Mouse (Mus musculus): ENCODE data around the gene Gm382. TPM values are rescaled to one million over a fixed set of nuclear protein-coding genes. Genes with fewer than 3 reads are reported as not detected.

Gm382 gene
- not detected in 2 replicates for polyA plus RNA-seq (2012; ENCODE audit: insufficient read depth, low replicate concordance)

GRCm38 (mm10) chrX:127039672-127040071 lies at the start of gene Gm382:
Gene Gm382 (plus strand): TSS chrX:127039972.
- Histone ChIP-seq H3K4me3 (replicated peaks) (no peak within 1 kb of the TSS), H3K4me1 (no peaks in the 10 kb centered on the region), H3K36me3 (replicated peaks; ENCODE audit: low read length) (no peaks in the 10 kb centered on the region), H3K27me3 (replicated peaks) (no peaks in the 10 kb centered on the region), H3K9me3 (no peaks in the 10 kb centered on the region)
- no peak for TF ChIP-seq FLI1 (IDR thresholded peaks at IDR 0.05; ENCODE audit: low read length)
- no peak for TF ChIP-seq GATA1 (IDR thresholded peaks at IDR 0.05; ENCODE audit: borderline replicate concordance, low read length)

GRCm38 (mm10) chrX:127070179-127070578 lies 30.4 kb downstream of the Gm382 start:
- no peaks in the 10 kb centered on the region for H3K36me3 ChIP-seq (replicated peaks; ENCODE audit: low read length)
- peaks cover 5% of the 10 kb centered on the region; the same call in 1 of the 2 replicates for H3K9me3 ChIP-seq
- TF ChIP-seq GATA1 (IDR thresholded peaks at IDR 0.05; ENCODE audit: borderline replicate concordance, low read length): no peak
- TF ChIP-seq FLI1 (IDR thresholded peaks at IDR 0.05; ENCODE audit: low read length): no peak
- H3K27me3 ChIP-seq (replicated peaks): no peaks in the 10 kb centered on the region
- no peak overlapping the region for H3K4me3 ChIP-seq (replicated peaks)
- H3K4me1 ChIP-seq: no peaks in the 10 kb centered on the region

- H3K4me1 ChIP-seq: no peaks in the 10 kb centered on the region
- H3K27me3 ChIP-seq (replicated peaks): no peaks in the 10 kb centered on the region
- no peak overlapping the region for H3K4me3 ChIP-seq (replicated peaks)
- TF ChIP-seq GATA1 (IDR thresholded peaks at IDR 0.05; ENCODE audit: borderline replicate concordance, low read length) (no peak), FLI1 (IDR thresholded peaks at IDR 0.05; ENCODE audit: low read length) (no peak)
- H3K9me3 ChIP-seq: no peaks in the 10 kb centered on the region
- no peaks in the 10 kb centered on the region for H3K36me3 ChIP-seq (replicated peaks; ENCODE audit: low read length)
These were observed 51.5 kb downstream of the Gm382 start for GRCm38 (mm10) chrX:127091282-127091681.

GRCm38 (mm10) chrX:127093036-127093435 lies 53.3 kb downstream of the Gm382 start:
- no peaks in the 10 kb centered on the region for H3K36me3 ChIP-seq (replicated peaks; ENCODE audit: low read length)
- no peaks in the 10 kb centered on the region for H3K27me3 ChIP-seq (replicated peaks)
- H3K9me3 ChIP-seq: peaks cover 6% of the 10 kb centered on the region
- no peaks in the 10 kb centered on the region for H3K4me1 ChIP-seq
- no peak overlapping the region for H3K4me3 ChIP-seq (replicated peaks)
- no peak for TF ChIP-seq FLI1 (IDR thresholded peaks at IDR 0.05; ENCODE audit: low read length)
- TF ChIP-seq GATA1 (IDR thresholded peaks at IDR 0.05; ENCODE audit: borderline replicate concordance, low read length): no peak

GRCm38 (mm10) chrX:127093961-127094360 lies 54.2 kb downstream of the Gm382 start:
- H3K9me3 ChIP-seq: peaks cover 6% of the 10 kb centered on the region
- H3K36me3 ChIP-seq (replicated peaks; ENCODE audit: low read length): no peaks in the 10 kb centered on the region
- no peak for TF ChIP-seq FLI1 (IDR thresholded peaks at IDR 0.05; ENCODE audit: low read length)
- no peak for TF ChIP-seq GATA1 (IDR thresholded peaks at IDR 0.05; ENCODE audit: borderline replicate concordance, low read length)
- no peaks in the 10 kb centered on the region for H3K27me3 ChIP-seq (replicated peaks)
- no peaks in the 10 kb centered on the region for H3K4me1 ChIP-seq
- no peak overlapping the region for H3K4me3 ChIP-seq (replicated peaks)

GRCm38 (mm10) chrX:127104341-127104740 lies 64.6 kb downstream of the Gm382 start:
- Histone ChIP-seq H3K4me1 (no peaks in the 10 kb centered on the region), H3K27me3 (replicated peaks) (no peaks in the 10 kb centered on the region), H3K36me3 (replicated peaks; ENCODE audit: low read length) (no peaks in the 10 kb centered on the region), H3K4me3 (replicated peaks) (no peak overlapping the region), H3K9me3 (no peaks in the 10 kb centered on the region)
- no peak for TF ChIP-seq FLI1 (IDR thresholded peaks at IDR 0.05; ENCODE audit: low read length)
- no peak for TF ChIP-seq GATA1 (IDR thresholded peaks at IDR 0.05; ENCODE audit: borderline replicate concordance, low read length)

Other genes starting within 250 kb of the Gm382 start
- not detected in 2 replicates for gene 4932411N23Rik, start 224.1 kb upstream of the Gm382 start, polyA plus RNA-seq (2012; ENCODE audit: insufficient read depth, low replicate concordance)

All from megakaryocyte, embryonic 14.5 days (primary cell).